Mouse (Mus musculus): ENCODE data around the gene Sppl3.

Gene Sppl3

DNA sequence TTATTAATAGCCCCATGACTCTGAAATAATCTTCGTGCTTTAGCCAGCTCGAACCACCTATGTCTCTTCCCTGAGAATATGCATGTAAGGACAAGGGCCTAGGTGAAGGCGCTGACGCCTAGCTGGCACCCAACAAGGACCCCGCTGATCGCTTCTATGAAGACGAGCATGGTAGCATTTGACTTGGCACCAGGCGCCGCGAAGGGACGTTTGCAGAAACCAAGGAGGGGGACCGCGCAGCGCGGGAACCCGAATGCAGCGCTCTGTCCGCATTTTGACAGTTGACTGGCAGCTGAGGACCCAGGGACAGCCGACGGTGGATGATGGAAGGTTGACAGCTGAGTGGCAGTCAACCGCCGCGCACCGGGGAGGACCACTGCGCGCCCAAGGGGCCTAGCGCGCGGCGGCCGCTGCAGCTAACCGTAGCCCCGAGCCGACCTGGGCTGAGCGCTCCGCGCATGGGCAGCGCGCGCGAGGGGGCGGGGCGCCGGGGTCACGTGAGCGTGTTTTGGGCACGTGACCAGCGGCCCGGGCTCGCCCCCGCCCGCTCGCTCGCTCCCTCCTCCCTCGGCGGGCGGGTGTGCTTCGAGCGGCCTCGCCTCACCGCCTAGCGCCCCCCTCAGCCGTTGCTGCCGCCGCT, at the start of gene Sppl3:
Gene Sppl3, plus strand, starts transcription at position 561 of the 640 bp plus-strand sequence.
- in situ Hi-C loops (cut with MseI, MboI), result no loop called here

DNA sequence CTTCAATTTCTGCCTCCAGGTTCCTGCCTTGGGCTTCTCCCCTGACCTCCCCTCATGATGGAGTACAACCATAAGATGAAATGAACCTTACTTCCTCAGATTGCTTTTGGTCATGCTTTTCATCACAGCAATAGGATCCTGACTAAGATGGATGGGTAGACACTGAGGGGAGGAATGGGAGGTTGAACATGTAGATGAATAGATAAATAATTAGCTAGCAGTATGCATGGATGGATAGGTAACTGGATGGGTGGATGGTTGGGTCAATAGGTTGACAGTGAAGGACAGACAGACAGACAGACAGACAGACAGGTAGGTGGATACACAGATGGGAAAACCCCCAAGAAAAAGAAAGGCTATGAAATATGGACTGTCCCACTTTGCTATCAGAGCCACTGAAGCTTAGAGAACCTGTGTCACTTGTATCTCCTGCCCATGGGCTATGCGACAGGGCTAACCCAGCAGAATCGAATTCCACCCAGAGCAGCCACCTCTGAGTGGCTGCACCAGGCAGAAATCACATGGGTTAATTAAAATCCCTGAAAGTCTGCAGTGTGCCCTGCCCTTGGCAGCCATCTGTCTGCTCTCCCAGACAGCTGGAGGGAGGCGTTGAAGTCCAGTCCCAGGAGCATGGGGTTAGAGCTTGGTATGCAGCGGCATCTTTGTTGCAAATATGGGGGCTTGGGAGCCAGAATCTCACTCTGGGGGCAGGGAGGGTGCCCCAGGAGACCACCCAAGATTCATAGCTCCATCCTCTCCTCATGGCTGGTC, 49.2 kb upstream of the Sppl3 start:
- in situ Hi-C loops (cut with MseI, MboI), result no loop called here

DNA sequence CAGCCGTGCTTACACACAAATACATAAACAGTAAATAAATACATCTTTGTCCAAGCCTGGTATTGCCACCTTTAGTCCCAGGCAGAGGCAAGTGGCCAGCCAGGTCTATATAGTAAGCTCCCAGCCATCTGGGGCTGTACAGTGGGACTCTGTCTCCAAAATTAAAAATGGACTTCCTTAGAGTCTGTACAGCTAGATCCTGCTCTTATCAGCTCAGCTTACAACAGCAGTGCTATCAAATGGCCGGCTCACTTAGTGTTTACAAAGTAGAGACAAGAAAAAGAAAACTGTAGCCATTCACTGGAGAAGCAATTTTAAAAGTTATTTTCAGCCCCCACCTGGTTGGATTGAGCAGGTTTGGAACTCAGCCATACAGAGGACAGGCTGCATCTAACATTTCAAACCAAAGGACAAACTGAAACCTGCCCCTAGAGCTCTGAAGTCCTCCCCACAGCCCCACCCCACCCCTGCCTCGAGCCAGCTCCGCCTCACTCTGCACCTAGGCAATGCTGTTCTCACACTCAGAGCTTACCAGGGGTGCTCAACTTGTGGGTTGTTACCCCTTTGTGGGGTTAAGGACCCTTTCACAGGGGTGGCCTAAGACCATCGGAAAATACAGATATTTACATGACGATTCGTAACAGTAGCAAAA, 46.5 kb upstream of the Sppl3 start:
- in situ Hi-C loops (cut with MseI, MboI), result no loop called here

DNA sequence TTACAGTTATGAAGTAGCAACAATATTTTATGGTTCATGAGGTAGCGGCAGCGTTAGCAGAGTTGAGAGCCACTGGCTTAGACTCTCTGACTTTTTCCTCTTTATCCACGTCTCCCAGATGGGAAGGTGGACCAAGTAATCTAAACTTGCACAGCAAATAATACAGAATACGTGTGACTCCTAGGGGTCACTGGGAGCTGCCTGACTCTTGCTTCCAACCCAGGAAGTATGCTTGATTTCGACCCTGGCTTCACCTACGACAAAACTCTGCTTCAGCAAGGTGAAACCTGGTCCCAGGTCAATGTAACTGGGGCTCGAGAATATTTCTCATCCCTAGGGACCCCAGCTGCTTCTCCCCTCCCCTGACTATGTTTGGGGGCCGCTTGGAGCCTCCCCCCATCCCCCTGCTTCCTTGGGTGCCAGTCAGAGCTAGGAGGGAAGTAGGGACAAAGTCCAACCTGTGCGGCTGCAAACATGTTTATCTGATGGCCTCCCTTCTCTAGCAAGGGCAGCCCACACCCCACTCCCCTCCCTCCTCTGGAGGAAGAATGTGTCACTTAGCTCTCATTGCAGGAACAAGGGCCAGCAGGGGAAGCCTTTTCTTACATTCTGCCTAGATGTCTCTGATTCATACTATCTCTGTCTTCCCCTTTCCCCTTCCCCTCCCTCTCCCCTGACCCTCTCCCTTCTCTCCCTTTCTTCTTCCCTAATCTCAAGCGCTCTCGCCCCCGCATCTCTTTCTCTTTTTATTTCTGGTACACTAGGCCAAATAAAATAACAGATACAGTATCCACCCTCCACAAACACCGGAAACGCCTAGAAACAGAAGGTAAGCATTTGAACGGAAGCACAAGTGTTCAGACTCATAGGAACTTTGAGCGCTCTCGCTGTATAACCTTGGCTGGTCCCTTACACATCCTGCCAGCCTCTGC, 45.7 kb upstream of the Sppl3 start:
- in situ Hi-C loops (cut with MseI, MboI), result no loop called here

DNA sequence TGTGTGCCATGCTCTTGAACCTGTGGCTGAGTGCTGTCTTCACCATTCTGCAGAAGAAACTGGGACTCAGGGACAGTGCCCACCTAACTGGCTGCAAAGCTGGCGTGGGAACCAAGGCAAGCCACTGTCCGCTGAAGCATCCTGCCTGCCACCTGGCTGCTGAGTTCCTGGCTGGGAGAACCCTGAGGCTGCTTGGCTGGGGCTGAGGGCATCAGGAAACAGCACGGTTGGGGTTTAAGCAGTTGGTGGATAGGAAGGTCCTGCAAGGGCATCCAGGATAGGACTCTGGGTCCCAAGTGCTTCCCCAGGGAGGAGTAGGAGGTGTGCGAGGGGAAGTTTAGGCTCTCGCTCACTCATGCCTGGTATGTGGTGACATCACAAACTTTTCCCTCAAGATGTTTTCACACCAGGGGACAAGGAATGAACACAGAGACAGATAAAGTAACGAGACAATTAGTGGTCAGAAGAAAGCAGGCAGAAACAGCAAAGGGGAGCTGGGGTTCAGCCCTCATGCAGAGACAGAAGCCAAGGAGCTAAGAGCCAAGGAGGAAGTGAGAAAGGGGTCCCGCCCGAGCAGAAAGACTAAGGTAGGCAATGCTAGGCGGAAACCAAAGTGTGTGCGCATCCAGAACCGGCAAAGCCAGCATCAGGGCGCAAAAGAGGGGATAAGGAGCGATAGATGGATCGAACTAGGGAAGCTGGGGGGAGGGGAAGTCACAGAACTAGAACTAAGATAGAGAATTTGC, 43.2 kb upstream of the Sppl3 start:
- in situ Hi-C loops (cut with MseI, MboI), result no loop called here

DNA sequence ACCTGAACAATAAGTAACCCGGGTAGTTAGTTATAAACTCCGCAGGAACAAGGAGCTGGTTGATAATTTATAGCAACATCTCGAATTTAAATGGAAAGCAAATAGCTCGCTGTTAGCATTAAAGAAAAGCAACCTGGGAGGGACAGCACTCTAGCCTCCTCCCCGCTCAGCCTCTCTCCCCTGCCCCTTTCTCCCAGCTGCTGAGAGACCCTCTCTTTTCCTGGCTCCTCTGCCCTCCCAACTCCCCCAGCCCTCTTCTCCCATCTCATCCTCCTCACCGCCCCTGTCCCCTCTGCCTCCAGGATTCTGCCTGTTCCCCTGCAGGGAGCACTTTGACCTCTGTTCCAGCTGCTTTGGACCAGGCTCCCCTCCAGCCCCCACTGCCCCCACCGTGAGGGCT, 42.3 kb upstream of the Sppl3 start:
- in situ Hi-C loops (cut with MseI, MboI), result no loop called here

DNA sequence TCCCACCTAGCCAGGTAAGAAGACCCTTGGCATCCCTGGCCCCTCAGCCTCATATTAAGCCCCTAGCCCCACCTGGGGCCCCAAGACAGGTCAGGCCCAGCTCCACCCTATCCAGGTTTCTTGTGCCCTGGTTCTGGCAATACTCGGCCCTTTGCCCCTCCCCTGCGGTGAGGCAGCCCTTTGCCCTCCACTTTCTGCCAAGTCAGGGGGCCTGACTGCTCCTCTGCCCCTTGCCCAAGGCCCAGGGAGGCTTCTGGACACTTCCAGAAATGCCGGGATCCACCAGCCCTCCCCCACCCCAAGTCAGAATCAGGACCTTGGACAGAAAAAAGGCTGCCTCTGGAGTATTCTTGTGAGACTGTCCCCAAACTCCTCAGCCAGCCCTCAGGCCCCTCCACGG, 41.9 kb upstream of the Sppl3 start:
- in situ Hi-C loops (cut with MseI, MboI), result no loop called here

DNA sequence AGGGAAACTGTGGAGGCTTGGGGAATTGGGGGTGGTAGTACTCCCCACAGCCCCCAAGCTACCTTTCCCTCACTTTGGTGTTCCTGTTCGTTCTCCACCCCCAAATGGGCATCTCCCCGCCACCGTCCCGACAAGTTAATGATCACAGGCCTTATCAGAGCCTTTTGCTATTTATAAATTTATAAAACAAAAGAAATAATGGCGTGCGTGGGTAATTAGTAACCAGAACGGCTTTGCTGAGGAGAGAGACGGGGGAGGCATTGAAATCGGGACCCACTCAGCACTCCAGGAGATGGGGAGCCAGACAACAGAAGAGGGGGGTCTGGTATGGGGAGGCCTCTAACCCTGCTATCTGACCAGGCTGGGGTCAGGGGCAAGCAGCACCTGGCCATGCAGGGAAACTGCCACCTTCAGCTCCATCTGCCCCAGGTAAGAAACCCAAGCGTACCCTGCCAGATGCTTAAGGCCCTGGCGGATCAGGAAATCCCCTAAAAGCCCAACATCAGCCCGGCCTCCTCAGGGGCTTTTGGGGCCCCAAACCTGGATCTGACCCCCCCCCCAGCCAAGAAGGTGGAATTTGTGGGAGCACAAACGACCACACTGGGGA, 41.2 kb upstream of the Sppl3 start:
- in situ Hi-C loops (cut with MseI, MboI), result loop anchor here in 1 of 2 experiments (10.0 kb wide), 1 partner anchor 105 kb away; no protein-coding TSS in a partner anchor

DNA sequence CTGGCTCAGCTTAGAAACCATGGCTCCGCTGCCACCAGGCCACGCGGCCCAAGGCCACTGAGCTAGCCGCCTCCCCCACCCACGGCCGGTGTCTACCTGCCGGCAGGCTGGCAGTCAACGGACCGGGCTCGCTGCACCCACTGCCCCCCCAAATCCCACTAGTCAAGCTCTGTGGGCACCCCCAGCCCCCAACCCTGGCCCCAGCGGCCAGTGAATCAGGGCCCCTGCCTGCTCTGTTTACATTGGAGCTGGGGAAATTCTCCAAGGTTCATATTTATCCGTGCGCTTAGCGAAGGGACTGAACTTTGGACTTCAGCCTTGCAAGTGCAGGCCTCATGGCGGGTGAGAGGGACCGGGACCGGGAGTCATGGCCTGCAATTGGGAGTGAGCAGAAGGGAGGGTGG, 40.1 kb upstream of the Sppl3 start, which contains the start of gene Hnf1a:
Gene Hnf1a, minus strand, starts transcription at position 271 of the 404 bp plus-strand sequence.
- in situ Hi-C loops (cut with MseI, MboI), result loop anchor here in 1 of 2 experiments (10.0 kb wide), 1 partner anchor 104 kb away; no protein-coding TSS in a partner anchor

DNA sequence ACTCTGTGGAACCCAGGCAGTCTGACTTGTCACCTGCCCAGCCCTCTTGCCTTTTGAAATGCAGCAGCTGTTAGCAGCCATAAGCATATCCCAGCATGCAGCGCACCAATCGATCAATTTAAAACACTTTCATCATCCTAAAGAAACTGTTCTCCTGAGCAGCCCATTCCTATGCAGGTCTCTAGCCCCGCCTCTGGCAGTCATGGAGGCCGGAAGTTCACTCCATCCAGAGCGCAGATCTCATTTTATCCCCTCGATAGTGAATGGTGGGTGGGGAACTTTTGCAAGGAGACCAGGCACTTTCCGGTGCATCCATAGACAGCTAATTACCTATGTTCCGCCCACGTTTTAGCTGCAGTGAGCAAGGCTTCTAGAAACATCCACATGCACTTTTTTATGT, 38.7 kb upstream of the Sppl3 start:
- in situ Hi-C loops (cut with MseI, MboI), result loop anchor here in 1 of 2 experiments (10.0 kb wide), 1 partner anchor 103 kb away; no protein-coding TSS in a partner anchor

DNA sequence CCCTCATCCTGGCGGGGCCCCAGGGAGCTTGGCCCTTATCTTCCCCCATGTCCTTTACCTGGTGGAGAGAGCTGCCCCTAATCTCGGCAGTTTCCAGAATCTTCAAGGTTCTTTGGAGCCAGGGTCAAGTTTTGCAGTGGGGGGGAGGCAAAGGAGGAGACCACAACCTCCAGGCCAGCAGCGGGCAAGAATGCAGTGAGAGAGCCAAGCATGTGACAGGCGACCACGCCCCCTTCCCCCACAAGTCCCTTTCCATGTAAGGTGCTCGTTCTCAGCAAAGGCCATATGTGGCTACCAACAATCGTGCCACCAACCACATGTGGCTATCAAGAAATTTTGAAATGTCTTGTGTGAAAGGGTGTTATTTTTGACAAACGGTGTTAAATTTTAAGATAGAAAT, 37.8 kb upstream of the Sppl3 start:
- in situ Hi-C loops (cut with MseI, MboI), result loop anchor here in 1 of 2 experiments (10.0 kb wide), 1 partner anchor 102 kb away; no protein-coding TSS in a partner anchor

DNA sequence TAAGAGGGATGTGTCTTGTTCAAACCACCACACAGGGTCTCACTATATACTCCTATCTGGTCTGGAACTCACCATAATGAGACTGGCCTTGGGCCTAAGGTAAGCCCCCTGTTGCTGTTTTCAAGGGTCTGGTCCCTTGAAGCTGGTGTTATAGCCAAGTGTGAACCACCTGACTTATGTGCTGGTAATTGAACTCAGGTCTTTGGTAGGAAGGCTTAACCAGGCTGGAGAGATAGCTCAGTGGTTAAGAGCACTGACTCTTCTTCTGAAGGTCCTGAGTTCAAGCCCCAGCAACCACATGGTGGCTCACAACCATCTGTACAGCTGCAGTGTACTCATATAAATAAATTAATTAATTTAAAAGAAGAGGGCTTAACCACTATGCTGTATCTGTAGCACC, 34.0 kb upstream of the Sppl3 start:
- in situ Hi-C loops (cut with MseI, MboI), result loop anchor here in 1 of 2 experiments (10.0 kb wide), 1 partner anchor 98 kb away; no protein-coding TSS in a partner anchor

DNA sequence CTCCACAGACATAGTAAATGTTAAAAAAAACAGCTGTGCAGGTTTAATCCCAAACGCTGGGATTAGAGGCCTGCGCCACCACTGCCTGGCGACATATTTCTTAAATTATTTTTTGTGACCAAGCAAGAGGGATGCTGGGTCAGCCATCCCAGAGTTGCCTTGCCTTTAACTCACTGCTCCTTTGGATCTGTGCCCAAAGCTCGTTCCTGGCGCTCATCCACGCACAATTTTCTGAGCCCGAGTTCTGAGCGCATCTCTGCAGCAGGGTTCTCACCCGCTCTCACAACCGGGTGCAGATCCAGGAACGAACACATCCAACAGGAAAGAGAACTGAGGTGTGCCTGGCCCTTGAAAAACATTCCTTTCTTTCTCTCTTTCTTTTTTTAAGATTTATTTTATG, 32.5 kb upstream of the Sppl3 start:
- in situ Hi-C loops (cut with MseI, MboI), result loop anchor here in 1 of 2 experiments (10.0 kb wide), 1 partner anchor 96 kb away; no protein-coding TSS in a partner anchor

DNA sequence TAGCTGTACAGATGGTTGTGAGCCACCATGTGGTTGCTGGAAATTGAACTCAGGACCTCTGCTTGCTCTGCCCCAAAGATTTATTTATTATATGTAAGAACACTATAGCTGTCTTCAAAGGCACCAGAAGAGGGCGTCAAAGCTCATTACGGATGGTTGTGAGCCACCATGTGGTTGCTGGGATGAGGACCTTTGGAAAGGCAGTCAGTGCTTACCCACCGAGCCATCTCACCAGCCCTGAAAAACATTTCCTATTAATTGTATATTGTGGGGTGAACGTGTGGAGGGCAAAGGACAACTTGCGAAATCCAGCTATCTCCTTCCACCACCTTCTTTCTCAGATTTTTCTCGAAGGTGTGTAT, 32.1 kb upstream of the Sppl3 start:
- in situ Hi-C loops (cut with MseI, MboI), result loop anchor here in 1 of 2 experiments (10.0 kb wide), 1 partner anchor 96 kb away; no protein-coding TSS in a partner anchor

DNA sequence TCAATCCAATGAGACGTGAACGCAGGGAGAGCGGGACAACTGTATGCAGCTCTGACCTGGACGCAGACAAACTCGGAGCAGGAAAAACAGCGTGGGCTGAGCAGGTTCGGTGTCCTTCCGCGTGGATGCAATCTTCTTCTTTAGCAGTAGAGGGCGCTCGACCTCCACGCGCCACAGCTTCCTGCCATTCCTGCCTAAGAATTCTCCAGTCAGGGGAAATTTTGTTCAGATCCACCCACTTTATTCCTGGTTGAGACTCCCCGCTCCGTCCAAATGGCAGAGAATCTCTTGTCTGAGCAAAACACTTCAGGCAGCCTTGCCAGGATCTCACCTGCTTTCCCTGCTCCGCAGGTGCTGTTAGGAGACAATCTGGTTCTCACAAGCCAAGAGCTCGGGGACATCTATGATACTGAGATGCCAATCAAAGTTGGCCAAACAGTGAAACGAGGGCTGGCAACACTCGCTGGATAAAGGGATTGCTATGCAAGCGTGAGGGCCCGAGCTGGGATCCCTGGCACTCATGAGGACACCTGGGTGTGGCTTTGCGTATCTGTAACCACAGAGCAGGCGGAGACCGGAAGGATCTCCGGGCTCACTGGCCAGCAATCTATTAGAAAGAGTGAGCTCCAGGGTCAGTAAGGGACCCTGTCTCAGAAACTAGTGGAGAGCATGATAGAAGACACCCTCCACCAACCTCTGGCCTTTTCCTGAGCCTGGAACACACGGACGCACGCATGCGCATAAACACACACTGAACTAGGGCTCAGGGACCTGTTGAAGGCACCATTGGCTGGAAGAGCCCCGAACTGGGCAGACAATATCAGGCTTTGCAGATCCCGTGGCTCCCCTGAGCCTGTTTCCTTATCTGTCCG, 31.5 kb upstream of the Sppl3 start:
- in situ Hi-C loops (cut with MseI, MboI), result loop anchor here (10.0 kb wide), 1 partner anchor 95 kb away; no protein-coding TSS in a partner anchor

DNA sequence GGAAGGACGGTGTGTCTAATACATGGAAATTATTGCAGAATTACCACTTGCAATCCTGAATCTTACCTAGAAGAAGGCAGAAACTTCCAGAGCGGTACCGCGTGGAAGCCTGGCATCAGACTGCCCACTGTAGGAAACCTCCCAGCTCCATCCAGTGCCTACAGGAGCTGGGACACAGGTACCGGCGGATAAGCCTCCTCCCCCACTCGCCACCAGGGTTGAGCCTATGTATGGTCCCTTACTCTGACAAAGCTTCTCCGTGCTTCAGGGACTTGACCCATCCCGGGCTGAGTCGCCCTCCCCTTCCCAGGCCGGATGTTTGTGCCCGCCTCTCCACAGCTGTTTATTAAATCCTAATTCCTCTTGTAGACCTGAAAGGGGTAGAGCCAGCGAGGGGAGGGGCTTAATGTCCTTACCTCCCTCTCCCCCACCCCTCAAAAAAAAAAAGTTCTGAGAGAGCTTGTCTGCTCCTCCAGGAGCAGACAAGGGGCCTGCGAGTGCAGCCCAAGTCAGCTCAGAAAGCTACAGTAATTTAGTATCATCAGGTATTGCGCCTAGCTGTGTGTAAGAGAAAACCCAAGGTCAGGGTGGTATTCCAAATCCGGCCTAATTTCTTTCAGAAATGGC, 30.7 kb upstream of the Sppl3 start:
- in situ Hi-C loops (cut with MseI, MboI), result loop anchor here in 1 of 2 experiments (10.0 kb wide), 1 partner anchor 95 kb away; no protein-coding TSS in a partner anchor

DNA sequence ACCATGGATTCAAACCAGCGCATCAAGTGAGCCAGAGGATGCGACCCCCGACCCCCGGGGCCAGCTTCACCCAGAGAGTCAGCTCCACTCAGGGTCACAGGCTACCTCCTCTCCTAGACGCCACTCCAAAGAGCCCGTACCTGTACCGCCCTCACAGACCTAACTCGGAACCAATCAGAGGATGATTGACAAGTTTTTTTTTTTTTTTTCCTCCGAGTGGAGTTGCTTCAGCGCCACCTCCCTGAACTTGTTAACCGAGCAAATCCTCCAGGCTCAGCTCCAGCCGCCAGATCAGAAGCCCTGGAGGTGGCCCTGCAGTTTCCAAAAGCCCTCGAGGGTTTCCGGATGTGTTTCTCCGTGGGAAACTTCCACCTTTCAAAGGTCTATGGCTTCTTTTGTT, 28.9 kb upstream of the Sppl3 start:
- in situ Hi-C loops (cut with MseI, MboI), result loop anchor here in 1 of 2 experiments (10.0 kb wide), 1 partner anchor 93 kb away; no protein-coding TSS in a partner anchor

DNA sequence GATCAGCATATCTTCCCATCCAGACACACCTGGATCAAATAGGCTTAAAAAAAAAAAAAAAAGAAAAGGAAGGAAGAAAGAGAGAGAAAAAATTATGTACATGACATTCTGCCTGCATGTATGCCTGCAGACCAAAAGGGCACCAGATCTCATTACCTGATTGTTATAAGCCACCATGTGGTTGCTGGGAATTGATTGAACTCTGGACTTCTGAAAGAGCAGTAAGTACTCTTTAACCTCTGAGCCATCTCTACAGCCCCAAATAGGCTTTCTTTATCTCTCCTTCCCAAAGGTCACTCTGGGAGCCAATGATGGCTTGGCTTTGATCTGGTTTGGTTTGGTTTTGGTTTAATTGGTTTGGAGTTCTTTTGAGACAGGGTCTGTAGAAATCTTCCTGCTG, 25.9 kb upstream of the Sppl3 start:
- in situ Hi-C loops (cut with MseI, MboI), result loop anchor here in 1 of 2 experiments (10.0 kb wide), 1 partner anchor 90 kb away; no protein-coding TSS in a partner anchor

Measured in mouse trophoblast stem cell (cell line).